Mouse (Mus musculus): Measurements from ENCODE around the gene Gstm2.
A peak's percentile ranks its signal among the peaks of the same experiment; 100 is the strongest.
"Not testable (repeated sequence)": the region's sequence is repeated elsewhere in the genome, so short reads cannot be mapped to it uniquely, and the experiment has no call there.

The Gstm2 gene

GRCm38 (mm10) chr3:107986041-107986562 is at the start of gene Gstm2:
Gene Gstm2, minus strand, starts transcription at chr3:107986453.
- no peak for DNase-seq (ENCODE audit: low spot score in 2 of 2)

- no peak for DNase-seq (ENCODE audit: low spot score in 2 of 2)
These were observed 46.9 kb upstream of the Gstm2 start for GRCm38 (mm10) chr3:108033156-108033555.

- no peak for DNase-seq (ENCODE audit: low spot score in 2 of 2)
These were observed 45.9 kb upstream of the Gstm2 start for GRCm38 (mm10) chr3:108032113-108032512.

GRCm38 (mm10) chr3:108028641-108029365 is 42.5 kb upstream of the Gstm2 start:
- DNase-seq (ENCODE audit: low spot score in 2 of 2), result no peak

GRCm38 (mm10) chr3:108026597-108026996 is 40.3 kb upstream of the Gstm2 start:
- no peak for DNase-seq (ENCODE audit: low spot score in 2 of 2)

GRCm38 (mm10) chr3:108026049-108026448 is 39.8 kb upstream of the Gstm2 start:
- DNase-seq (ENCODE audit: low spot score in 2 of 2), result no peak

- no peak for DNase-seq (ENCODE audit: low spot score in 2 of 2)
These were observed 39.1 kb upstream of the Gstm2 start for GRCm38 (mm10) chr3:108025318-108025717.

- no peak for DNase-seq (ENCODE audit: low spot score in 2 of 2)
These were observed 36.4 kb upstream of the Gstm2 start for GRCm38 (mm10) chr3:108022650-108023049.

GRCm38 (mm10) chr3:108020351-108021022 is 34.2 kb upstream of the Gstm2 start:
- not testable (repeated sequence) for DNase-seq (ENCODE audit: low spot score in 2 of 2)

GRCm38 (mm10) chr3:108019226-108019625 is 33.0 kb upstream of the Gstm2 start:
- not testable (repeated sequence) for DNase-seq (ENCODE audit: low spot score in 2 of 2)

- no peak for DNase-seq (ENCODE audit: low spot score in 2 of 2)
These were observed 32.1 kb upstream of the Gstm2 start for GRCm38 (mm10) chr3:108018190-108018820.

GRCm38 (mm10) chr3:108017473-108018189 is 31.4 kb upstream of the Gstm2 start, which contains the start of gene Gstm1:
Gene Gstm1, minus strand, starts transcription at chr3:108017973.
- peak; percentile 87 to 90 for DNase-seq (ENCODE audit: low spot score in 2 of 2)

- DNase-seq (ENCODE audit: low spot score in 2 of 2), result not testable (repeated sequence)
These were observed 30.2 kb upstream of the Gstm2 start for GRCm38 (mm10) chr3:108016468-108016867.

- no peak for DNase-seq (ENCODE audit: low spot score in 2 of 2)
These were observed 28.7 kb upstream of the Gstm2 start for GRCm38 (mm10) chr3:108014974-108015346.

- DNase-seq (ENCODE audit: low spot score in 2 of 2), result no peak
These were observed 28.1 kb upstream of the Gstm2 start for GRCm38 (mm10) chr3:108014098-108014973.

- peak; percentile 55 to 61 for DNase-seq (ENCODE audit: low spot score in 2 of 2)
These were observed 27.1 kb upstream of the Gstm2 start for GRCm38 (mm10) chr3:108013331-108013871.

- no peak for DNase-seq (ENCODE audit: low spot score in 2 of 2)
These were observed 25.3 kb upstream of the Gstm2 start for GRCm38 (mm10) chr3:108011558-108011957.

- no peak for DNase-seq (ENCODE audit: low spot score in 2 of 2)
These were observed 24.0 kb upstream of the Gstm2 start for GRCm38 (mm10) chr3:108010286-108010685.

GRCm38 (mm10) chr3:108002021-108002420 is 15.8 kb upstream of the Gstm2 start:
- no peak for DNase-seq (ENCODE audit: low spot score in 2 of 2)

GRCm38 (mm10) chr3:107999491-107999890 is 13.2 kb upstream of the Gstm2 start:
- DNase-seq (ENCODE audit: low spot score in 2 of 2), result no peak
